Comparison of ENCODE assay signal across 25 mouse cellular contexts in the genomic region with DNA sequence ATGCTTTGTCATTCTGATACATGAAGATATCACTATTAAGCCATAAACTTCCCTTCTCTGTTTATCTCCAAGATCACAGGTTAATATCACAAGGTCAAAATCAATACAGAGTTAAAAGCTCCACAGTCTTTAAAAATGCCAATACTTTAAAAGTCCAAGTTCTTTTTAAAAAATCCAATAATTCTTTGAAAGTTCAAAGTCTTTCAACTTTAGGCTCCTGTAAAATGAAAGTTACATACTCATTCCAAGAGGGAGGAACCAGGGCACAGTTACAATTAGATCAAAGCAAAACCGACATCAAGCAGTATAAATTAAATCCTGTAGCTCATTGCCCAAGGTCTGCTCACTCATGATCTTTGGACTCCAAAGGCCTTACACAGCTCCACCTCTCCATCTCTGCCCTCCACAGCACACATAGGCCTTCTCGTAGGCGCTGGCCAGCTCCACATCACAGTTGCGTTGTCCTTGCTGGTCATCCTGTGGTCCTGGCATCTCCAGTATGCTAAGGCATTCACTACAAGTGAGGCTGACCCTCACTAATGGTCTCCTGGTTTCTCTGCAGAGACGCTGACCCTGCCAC. TPM values are rescaled to one million over a fixed set of nuclear protein-coding genes. Genes with fewer than 3 reads are reported as not detected.
DNase-seq lines count a peak whose midpoint lies in the region; ATAC-seq and TF ChIP-seq lines count a peak whose summit lies in the region.
"Had no signal": no experiment of that assay in that cellular context is flagged by ENCODE, and none has a peak within 500 bp of the region (broad histone marks: within the 10 kb centered on the region; RNA-seq: fewer than 3 reads in every experiment).

No protein-coding gene starts in this region.

- intact Hi-C loops in heart, adult 2 months (cut with DNase I): no loop called here

- H3K27me3 ChIP-seq in kidney, adult 2 months (replicated peaks; ENCODE audit: control insufficient read depth, insufficient read depth, low read length): no peaks in the 10 kb centered on the region
- H3K27me3 ChIP-seq in kidney, embryonic 14.5 days (ENCODE audit: control insufficient read depth, insufficient read depth, low read length): no peaks in the 10 kb centered on the region
- no peaks in the 10 kb centered on the region for H3K27me3 ChIP-seq in liver, postnatal 0 days (ENCODE audit: insufficient read depth, low read length)
- no peaks in the 10 kb centered on the region for H3K27me3 ChIP-seq in intestine, embryonic 15.5 days (replicated peaks)
- no peaks in the 10 kb centered on the region for H3K27me3 ChIP-seq in heart, adult 2 months (ENCODE audit: control insufficient read depth, insufficient read depth, low read length)
- H3K27me3 ChIP-seq: forebrain, embryonic 13.5 days; heart, embryonic 15.5 days; liver, embryonic 15.5 days; lung, embryonic 15.5 days; midbrain, embryonic 12.5 days; neural tube, embryonic 12.5 days had no signal

- peak; percentile 44 for DNase-seq in kidney, adult 2 months
- DNase-seq in liver, postnatal 0 days: no peak
- no peak for DNase-seq in liver
- no peak for DNase-seq in heart, adult 2 months
- DNase-seq: cerebellum, adult 8-10 months; cerebellum, postnatal 36 days; gastrocnemius, postnatal 14 days; kidney, postnatal 25 days; layer of hippocampus, postnatal 36 days; left cerebral cortex, postnatal 4 days; right cerebral cortex, adult 18-20 months; right cerebral cortex, postnatal 4 days had no signal

- H3K4me1 ChIP-seq in kidney, adult 2 months (ENCODE audit: control insufficient read depth, insufficient read depth, low read length): no peaks in the 10 kb centered on the region
- no peaks in the 10 kb centered on the region for H3K4me1 ChIP-seq in kidney, embryonic 14.5 days (ENCODE audit: control insufficient read depth, insufficient read depth, low read length)
- peaks cover 4% of the 10 kb centered on the region; the same call in 1 of the 2 replicates for H3K4me1 ChIP-seq in liver, postnatal 0 days (ENCODE audit: insufficient read depth)
- 0 out of 2 replicates have a peak, but pooled peaks cover 6% of the 10 kb centered on the region for H3K4me1 ChIP-seq in intestine, embryonic 15.5 days (replicated peaks)
- no peaks in the 10 kb centered on the region for H3K4me1 ChIP-seq in heart, adult 2 months (ENCODE audit: control insufficient read depth, insufficient read depth, low read length)
- H3K4me1 ChIP-seq: forebrain, embryonic 13.5 days; lung, embryonic 15.5 days; midbrain, embryonic 12.5 days; neural tube, embryonic 12.5 days had no signal

- TF ChIP-seq POLR2A in kidney, adult 2 months (IDR thresholded peaks at IDR 0.05; ENCODE audit: low read depth, low read length): no peak
- no peak for TF ChIP-seq POLR2A in heart, adult 2 months (IDR thresholded peaks at IDR 0.05; ENCODE audit: insufficient read depth, low read depth, low read length)

- no peaks in the 10 kb centered on the region for H3K36me3 ChIP-seq in kidney, adult 2 months (ENCODE audit: control insufficient read depth, insufficient read depth, low read length)
- H3K36me3 ChIP-seq in kidney, embryonic 14.5 days (ENCODE audit: control insufficient read depth, insufficient read depth, low read length): peaks cover 7% of the 10 kb centered on the region; the same call in 1 of the 2 replicates
- peaks cover 33% of the 10 kb centered on the region for H3K36me3 ChIP-seq in liver, postnatal 0 days (replicated peaks; ENCODE audit: insufficient read depth, low read length)
- peaks cover 1% of the 10 kb centered on the region for H3K36me3 ChIP-seq in intestine, embryonic 15.5 days
- no peaks in the 10 kb centered on the region for H3K36me3 ChIP-seq in heart, adult 2 months (ENCODE audit: control insufficient read depth, insufficient read depth, low read length)

- no peaks in the 10 kb centered on the region; the same call in 1 of the 2 replicates for H3K79me2 ChIP-seq in heart, adult 2 months (replicated peaks; ENCODE audit: control insufficient read depth, insufficient read depth, low read length)

- no peak overlapping the region for H3K4me3 ChIP-seq in kidney, adult 2 months (ENCODE audit: insufficient read depth, low read depth, low read length)
- H3K4me3 ChIP-seq in kidney, embryonic 14.5 days (ENCODE audit: low read length): no peak overlapping the region
- no peak overlapping the region for H3K4me3 ChIP-seq in liver, postnatal 0 days (ENCODE audit: low read depth, low read length)
- no peak overlapping the region for H3K4me3 ChIP-seq in intestine, embryonic 15.5 days (replicated peaks)
- no peak overlapping the region for H3K4me3 ChIP-seq in heart, adult 2 months
- H3K4me3 ChIP-seq: forebrain, embryonic 13.5 days; heart, embryonic 10.5 days; heart, embryonic 15.5 days; liver, embryonic 15.5 days; lung, embryonic 15.5 days; midbrain, embryonic 12.5 days; myocyte; neural tube, embryonic 12.5 days had no signal

- no peak for TF ChIP-seq CTCF in kidney, adult 2 months (conservative IDR thresholded peaks at IDR 0.05; ENCODE audit: insufficient read depth, insufficient read length, low read depth, low read length)
- no peak for TF ChIP-seq CTCF in liver, postnatal 0 days (IDR thresholded peaks at IDR 0.05; ENCODE audit: low read depth)
- no peak for TF ChIP-seq CTCF in heart, adult 2 months (IDR thresholded peaks at IDR 0.05)

- 71% methylated on average over 5 of the region's 5 CpGs for WGBS in kidney, adult 2 months
- 94% methylated on average over 5 of the region's 5 CpGs for WGBS in kidney, embryonic 14.5 days
- 84% methylated on average over 5 of the region's 5 CpGs for WGBS in liver, postnatal 0 days (ENCODE audit: insufficient replicate concordance)
- 79% methylated on average over 5 of the region's 5 CpGs for WGBS in intestine, embryonic 15.5 days
- WGBS in heart, adult 2 months: 95% methylated on average over 5 of the region's 5 CpGs

- no peak overlapping the region for H3K4me2 ChIP-seq in kidney, embryonic 14.5 days (replicated peaks; ENCODE audit: low read depth, low read length)
- no peak overlapping the region for H3K4me2 ChIP-seq in liver, postnatal 0 days (ENCODE audit: low read depth, low read length)
- no peak overlapping the region for H3K4me2 ChIP-seq in intestine, embryonic 15.5 days (replicated peaks)
- H3K4me2 ChIP-seq: forebrain, embryonic 13.5 days; heart, embryonic 15.5 days; liver, embryonic 15.5 days; lung, embryonic 15.5 days; midbrain, embryonic 12.5 days; neural tube, embryonic 12.5 days had no signal

- H3K9ac ChIP-seq in kidney, embryonic 14.5 days (ENCODE audit: low read depth, low read length): no peak overlapping the region
- no peak overlapping the region for H3K9ac ChIP-seq in liver, postnatal 0 days (replicated peaks)
- no peak overlapping the region for H3K9ac ChIP-seq in intestine, embryonic 15.5 days
- H3K9ac ChIP-seq in heart, adult 2 months (ENCODE audit: low read depth, low read length): no peak overlapping the region
- H3K9ac ChIP-seq: forebrain, embryonic 13.5 days; heart, embryonic 15.5 days; liver, embryonic 15.5 days; lung, embryonic 15.5 days; midbrain, embryonic 12.5 days; neural tube, embryonic 12.5 days had no signal

- TF ChIP-seq EP300 in liver, postnatal 0 days (IDR thresholded peaks at IDR 0.05; ENCODE audit: low read depth): no peak
- no peak for TF ChIP-seq EP300 in heart, adult 2 months (IDR thresholded peaks at IDR 0.05; ENCODE audit: insufficient read depth, low read depth, low read length)

- H3K9me3 ChIP-seq in kidney, embryonic 14.5 days (ENCODE audit: control insufficient read depth, low read length): no peaks in the 10 kb centered on the region
- no peaks in the 10 kb centered on the region for H3K9me3 ChIP-seq in liver, postnatal 0 days (ENCODE audit: low read length)
- H3K9me3 ChIP-seq in intestine, embryonic 15.5 days: no peaks in the 10 kb centered on the region
- H3K9me3 ChIP-seq: forebrain, embryonic 13.5 days; heart, embryonic 10.5 days; heart, embryonic 15.5 days; liver, embryonic 15.5 days; lung, embryonic 15.5 days; midbrain, embryonic 12.5 days had no signal

- no peak overlapping the region for H3K27ac ChIP-seq in kidney, adult 2 months (ENCODE audit: insufficient read depth, low read depth, low read length)
- no peak overlapping the region for H3K27ac ChIP-seq in kidney, embryonic 14.5 days (ENCODE audit: low read depth, low read length)
- H3K27ac ChIP-seq in liver, postnatal 0 days (ENCODE audit: low read depth): peak overlapping the region; percentile 52; the same call in 1 of the 2 replicates
- H3K27ac ChIP-seq in intestine, embryonic 15.5 days: no peak overlapping the region
- no peak overlapping the region for H3K27ac ChIP-seq in heart, adult 2 months
- H3K27ac ChIP-seq: forebrain, embryonic 13.5 days; heart, embryonic 10.5 days; heart, embryonic 15.5 days; liver, embryonic 15.5 days; lung, embryonic 15.5 days; midbrain, embryonic 12.5 days; neural tube, embryonic 12.5 days had no signal

- ATAC-seq in kidney, embryonic 14.5 days (ENCODE audit: low FRiP score, low TSS enrichment): no peak
- ATAC-seq in liver, postnatal 0 days: peak; percentile 54
- peak; percentile 67 for ATAC-seq in intestine, embryonic 15.5 days
- no peak for ATAC-seq in frontal cortex, adult (ENCODE audit: low TSS enrichment)
- ATAC-seq: CD4-positive, CD25-positive, alpha-beta regulatory T cell, adult 4 months; forebrain, embryonic 13.5 days; hindbrain, embryonic 16.5 days had no signal

RNA-seq across cellular contexts. Expression of a gene that starts 6.8 kb away (rescaled TPM):
- 519 and 582 TPM in 2 replicates for polyA plus RNA-seq in kidney, adult 2 months (2012; rRNA removed)
- 78.7 and 89.0 TPM in 2 replicates for polyA plus RNA-seq in kidney, embryonic 14.5 days (2014; fragmentation: Nextera tagmentation; extraction: Ambion mirVana)
- 100 and 125 TPM in 2 replicates for polyA plus RNA-seq in liver, postnatal 0 days (2015; fragmentation: Nextera tagmentation; extraction: Ambion mirVana)
- polyA plus RNA-seq in intestine, embryonic 15.5 days (2015; fragmentation: Nextera tagmentation; extraction: Ambion mirVana): 89.5 and 97.1 TPM in 2 replicates
- total RNA-seq in heart, adult 2 months (2021): 100 to 1,000 TPM; 139 to 150 TPM
- polyA plus RNA-seq in heart, adult 2 months (2012; rRNA removed): 208 and 236 TPM in 2 replicates

RNA-seq across cellular contexts. Expression of a gene that starts 7.2 kb away (rescaled TPM):
- 35.2 and 39.1 TPM in 2 replicates for polyA plus RNA-seq in kidney, adult 2 months (2012; rRNA removed)
- 21.9 and 23.6 TPM in 2 replicates for polyA plus RNA-seq in kidney, embryonic 14.5 days (2014; fragmentation: Nextera tagmentation; extraction: Ambion mirVana)
- polyA plus RNA-seq in liver, postnatal 0 days (2015; fragmentation: Nextera tagmentation; extraction: Ambion mirVana): 51.2 and 53.3 TPM in 2 replicates
- 25.4 and 25.8 TPM in 2 replicates for polyA plus RNA-seq in intestine, embryonic 15.5 days (2015; fragmentation: Nextera tagmentation; extraction: Ambion mirVana)
- 10 to 100 TPM; 37.6 to 39.7 TPM for total RNA-seq in heart, adult 2 months (2021)
- 35.1 and 36.1 TPM in 2 replicates for polyA plus RNA-seq in heart, adult 2 months (2012; rRNA removed)

Comparison
In these comparisons a context has a peak if more than half of its experiments do, and no peak if none do; other contexts are left out.
1. ATAC-seq: peak in liver, postnatal 0 days (single experiment) and intestine, embryonic 15.5 days (single experiment); none in kidney, embryonic 14.5 days (single experiment) and frontal cortex, adult (single experiment).